Mouse (Mus musculus): ENCODE results near the gene Pdxk. TPM values are rescaled to one million over a fixed set of nuclear protein-coding genes. Genes with fewer than 3 reads are reported as not detected.
A peak's percentile ranks its signal among the peaks of the same experiment; 100 is the strongest.

The Pdxk gene
- polyA plus RNA-seq, 1 experiment, result 77.7 TPM

DNA sequence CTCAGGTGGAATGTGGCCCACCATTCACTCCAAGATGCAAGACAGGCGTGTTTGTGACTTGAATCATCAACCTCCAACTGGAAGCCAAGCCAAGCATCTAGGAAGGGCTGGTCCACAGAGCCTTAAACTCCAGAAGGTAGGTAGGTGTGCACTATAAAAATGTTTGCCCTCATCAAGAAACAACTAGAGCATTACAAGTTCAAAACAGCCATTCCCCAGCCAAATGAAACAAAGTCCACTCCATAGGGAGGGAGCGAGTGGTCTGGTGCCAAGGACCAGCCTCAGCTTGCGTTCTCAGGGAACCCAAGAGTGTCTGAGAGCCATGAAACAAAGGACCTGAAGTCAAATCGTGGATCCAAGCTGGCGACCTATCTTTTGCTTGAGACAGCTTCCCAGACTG is 8.7 kb upstream of the Pdxk start:
- TF ChIP-seq CTCF (IDR thresholded peaks at IDR 0.05; ENCODE audit: extremely low read depth, insufficient read depth, low read length) (no peak), POLR2A (IDR thresholded peaks at IDR 0.05; ENCODE audit: extremely low read depth, insufficient read depth, low read length) (no peak)

DNA sequence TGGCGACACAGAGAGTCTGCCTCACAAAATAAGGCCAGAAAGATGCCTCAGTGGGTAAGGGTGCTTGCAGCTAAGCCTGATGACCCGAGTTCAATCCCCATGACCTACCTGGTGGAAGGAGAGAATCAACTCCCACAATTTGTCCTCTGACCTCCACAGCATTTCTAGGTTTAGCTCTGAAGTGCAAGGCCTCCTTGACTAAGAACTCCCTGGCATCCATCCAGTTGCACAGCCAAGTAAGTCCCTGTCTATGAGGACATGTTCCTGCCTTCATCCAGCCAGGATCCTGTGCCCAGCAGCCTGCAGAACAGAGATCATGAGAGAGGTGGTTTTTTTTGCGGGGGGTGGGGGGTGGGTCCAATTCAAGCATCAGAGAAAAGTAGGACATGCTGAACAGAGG is 7.3 kb upstream of the Pdxk start:
- H3K4me3 ChIP-seq (ENCODE audit: insufficient read depth, low read length), result no peak overlapping the region
- TF ChIP-seq POLR2A (IDR thresholded peaks at IDR 0.05; ENCODE audit: extremely low read depth, insufficient read depth, low read length) (no peak), CTCF (IDR thresholded peaks at IDR 0.05; ENCODE audit: extremely low read depth, insufficient read depth, low read length) (no peak)
- no peak overlapping the region for H3K27ac ChIP-seq (ENCODE audit: insufficient read depth, low read length)
- peaks cover 5% of the 10 kb centered on the region for H3K4me1 ChIP-seq (ENCODE audit: control insufficient read depth, insufficient read depth, low read length)

More for the DNA sequence above, 8.7 kb upstream of the Pdxk start:
- H3K4me3 ChIP-seq (ENCODE audit: insufficient read depth, low read length), result no peak overlapping the region
- H3K27ac ChIP-seq (ENCODE audit: insufficient read depth, low read length), result no peak overlapping the region
- H3K4me1 ChIP-seq (ENCODE audit: control insufficient read depth, insufficient read depth, low read length), result peaks cover 5% of the 10 kb centered on the region

DNA sequence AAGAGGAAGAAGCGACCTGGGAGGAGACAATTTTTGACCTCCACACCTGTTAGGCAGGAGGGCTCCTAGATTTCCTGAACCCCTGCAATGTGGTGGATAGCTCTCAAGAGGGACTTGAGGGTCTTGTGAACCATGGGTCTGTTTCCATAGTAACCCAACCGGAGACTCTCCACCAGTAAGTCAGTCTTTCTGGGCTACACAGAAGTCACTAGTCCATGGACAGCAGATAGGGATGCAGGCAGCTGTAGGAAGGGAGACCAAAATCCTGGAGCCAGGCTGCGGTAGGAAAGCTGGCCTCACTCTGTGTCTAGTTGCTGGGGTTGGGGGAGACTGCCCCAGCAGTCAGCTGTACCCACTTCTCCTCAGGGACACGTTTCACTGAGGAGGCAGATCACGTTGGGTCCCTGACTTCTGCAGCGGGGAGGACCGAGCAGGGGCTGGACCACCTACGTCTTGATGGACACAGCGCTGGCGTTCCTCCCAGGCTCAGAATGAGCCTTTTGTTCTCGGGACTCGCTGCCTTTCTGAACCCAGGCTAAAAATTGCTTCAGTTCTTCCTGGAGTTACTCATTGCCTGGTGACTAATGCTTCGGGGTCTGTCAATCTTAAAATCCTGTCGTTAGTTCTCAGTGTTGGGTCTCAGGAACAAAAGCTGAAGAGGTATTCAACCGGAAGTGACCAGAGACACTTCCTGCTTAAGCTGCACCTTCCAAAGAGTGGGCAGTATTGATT is 6.0 kb upstream of the Pdxk start:
- no peak overlapping the region for H3K4me3 ChIP-seq (ENCODE audit: insufficient read depth, low read length)
- TF ChIP-seq CTCF (IDR thresholded peaks at IDR 0.05; ENCODE audit: extremely low read depth, insufficient read depth, low read length), result no peak
- TF ChIP-seq POLR2A (IDR thresholded peaks at IDR 0.05; ENCODE audit: extremely low read depth, insufficient read depth, low read length), result no peak
- H3K27ac ChIP-seq (ENCODE audit: insufficient read depth, low read length), result peak overlapping the region; percentile 61
- H3K4me1 ChIP-seq (ENCODE audit: control insufficient read depth, insufficient read depth, low read length), result peaks cover 5% of the 10 kb centered on the region

DNA sequence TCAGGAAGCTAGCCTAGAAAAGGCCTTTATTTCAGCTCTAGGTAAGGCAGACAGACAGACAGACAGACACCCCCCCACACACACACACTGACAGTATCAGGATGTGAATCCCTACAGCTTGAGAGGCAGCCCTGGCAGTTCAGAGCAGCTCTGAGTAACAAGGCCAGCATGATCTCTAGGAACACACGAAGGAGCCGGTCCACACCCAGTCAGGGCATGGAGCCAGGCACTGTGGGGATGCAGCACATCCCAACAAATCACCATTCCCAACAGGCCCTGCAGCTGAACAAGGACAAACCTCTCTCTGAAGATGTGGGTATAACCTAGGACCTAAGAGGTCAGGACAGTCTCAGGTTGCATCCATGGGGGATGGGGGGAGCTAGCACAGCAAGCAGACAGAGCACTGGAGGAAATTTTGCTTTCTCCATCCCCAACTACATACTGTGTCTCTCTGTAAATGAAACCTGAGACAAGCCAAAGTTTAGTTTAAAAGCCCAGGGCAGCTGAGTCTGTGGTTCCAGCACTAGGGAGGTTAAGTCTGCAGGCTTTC is 3.1 kb upstream of the Pdxk start:
- Histone ChIP-seq H3K4me3 (ENCODE audit: insufficient read depth, low read length) (no peak overlapping the region), H3K27ac (ENCODE audit: insufficient read depth, low read length) (no peak overlapping the region), H3K4me1 (ENCODE audit: control insufficient read depth, insufficient read depth, low read length) (peaks cover 5% of the 10 kb centered on the region)
- TF ChIP-seq POLR2A (IDR thresholded peaks at IDR 0.05; ENCODE audit: extremely low read depth, insufficient read depth, low read length) (no peak), CTCF (IDR thresholded peaks at IDR 0.05; ENCODE audit: extremely low read depth, insufficient read depth, low read length) (no peak)

DNA sequence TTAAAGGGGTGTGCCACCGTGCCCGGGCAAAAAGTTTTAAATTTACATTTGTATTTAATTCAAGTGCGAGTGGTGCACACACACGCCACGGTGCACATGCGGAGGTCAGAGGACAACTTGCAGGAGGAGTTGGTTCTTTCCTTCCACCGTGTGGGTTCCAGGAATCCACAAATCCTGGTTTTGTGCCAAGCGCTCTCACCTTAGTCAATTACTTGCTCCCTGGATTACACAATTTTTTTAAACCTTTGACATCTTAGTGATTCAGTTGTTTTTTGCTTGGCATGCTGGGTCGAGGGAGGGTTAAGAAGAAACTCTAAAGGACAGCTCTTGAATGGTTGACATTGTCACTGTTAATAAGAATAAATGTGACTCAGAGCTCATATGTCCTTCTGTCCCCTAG is 1.9 kb upstream of the Pdxk start:
- no peak overlapping the region for H3K4me3 ChIP-seq (ENCODE audit: insufficient read depth, low read length)
- H3K4me1 ChIP-seq (ENCODE audit: control insufficient read depth, insufficient read depth, low read length), result peaks cover 7% of the 10 kb centered on the region
- no peak for TF ChIP-seq POLR2A (IDR thresholded peaks at IDR 0.05; ENCODE audit: extremely low read depth, insufficient read depth, low read length)
- TF ChIP-seq CTCF (IDR thresholded peaks at IDR 0.05; ENCODE audit: extremely low read depth, insufficient read depth, low read length), result no peak
- H3K27ac ChIP-seq (ENCODE audit: insufficient read depth, low read length), result no peak overlapping the region

DNA sequence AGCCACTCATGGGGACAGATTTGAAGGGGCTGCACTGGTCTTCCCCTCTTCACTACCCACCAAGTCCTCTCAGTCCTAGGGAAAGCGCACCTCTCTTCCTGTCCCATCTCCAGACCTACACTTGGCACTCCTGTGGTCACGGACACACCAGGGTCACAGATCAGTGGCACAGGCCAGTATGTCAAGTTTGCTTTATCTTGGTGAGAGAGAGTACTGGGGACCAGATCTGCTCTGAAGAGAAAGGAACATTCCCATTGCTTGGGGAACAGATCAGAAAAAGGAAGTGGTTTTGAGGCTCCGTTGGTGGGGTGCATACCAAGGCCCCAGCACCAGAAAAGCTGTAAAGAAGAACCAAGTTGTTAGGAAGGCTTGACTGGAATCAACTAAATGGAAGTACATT is 697 bp upstream of the Pdxk start:
- no peak overlapping the region; the same call in 1 of the 2 replicates for H3K4me3 ChIP-seq (ENCODE audit: insufficient read depth, low read length)
- TF ChIP-seq POLR2A (IDR thresholded peaks at IDR 0.05; ENCODE audit: extremely low read depth, insufficient read depth, low read length), result no peak
- TF ChIP-seq CTCF (IDR thresholded peaks at IDR 0.05; ENCODE audit: extremely low read depth, insufficient read depth, low read length), result no peak
- H3K27ac ChIP-seq (ENCODE audit: insufficient read depth, low read length), result peak overlapping the region; percentile 8; the same call in 1 of the 2 replicates
- H3K4me1 ChIP-seq (ENCODE audit: control insufficient read depth, insufficient read depth, low read length), result peaks cover 5% of the 10 kb centered on the region; the same call in 1 of the 2 replicates

DNA sequence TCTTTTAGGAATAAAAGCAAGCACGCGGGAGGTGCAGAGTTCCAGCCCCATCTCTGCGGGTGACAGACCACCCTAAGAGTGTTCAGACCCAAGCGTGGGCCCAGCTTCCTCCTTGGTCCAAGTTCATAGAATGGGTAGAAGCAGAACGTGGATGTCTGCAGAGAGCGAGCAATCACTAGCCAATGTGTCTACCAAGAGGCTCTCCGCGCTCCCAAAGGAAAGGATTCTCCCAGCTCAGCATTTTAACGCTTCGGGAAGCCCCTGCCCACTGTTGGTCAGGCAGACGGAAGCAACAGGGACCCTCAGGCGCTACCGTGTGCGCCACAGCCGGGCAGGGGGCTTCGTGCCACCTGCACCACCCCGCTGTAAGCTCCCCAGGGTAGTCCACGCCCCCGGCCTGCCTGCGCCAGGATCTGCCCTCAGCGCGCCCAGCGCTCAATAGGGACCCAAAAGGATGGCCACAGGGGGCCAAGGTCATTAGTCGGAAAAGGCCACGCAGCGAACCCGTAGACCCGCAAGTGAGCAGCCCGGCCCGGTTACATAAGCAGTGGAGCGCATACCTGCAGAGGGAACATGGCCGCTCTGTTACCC is 479 bp downstream of the Pdxk start:
- peaks cover 5% of the 10 kb centered on the region; the same call in 1 of the 2 replicates for H3K4me1 ChIP-seq (ENCODE audit: control insufficient read depth, insufficient read depth, low read length)
- peak overlapping the region; percentile 84 for H3K27ac ChIP-seq (ENCODE audit: insufficient read depth, low read length)
- TF ChIP-seq POLR2A (IDR thresholded peaks at IDR 0.05; ENCODE audit: extremely low read depth, insufficient read depth, low read length), result no peak
- no peak for TF ChIP-seq CTCF (IDR thresholded peaks at IDR 0.05; ENCODE audit: extremely low read depth, insufficient read depth, low read length)
- peak overlapping the region; percentile 87 for H3K4me3 ChIP-seq (ENCODE audit: insufficient read depth, low read length)

DNA sequence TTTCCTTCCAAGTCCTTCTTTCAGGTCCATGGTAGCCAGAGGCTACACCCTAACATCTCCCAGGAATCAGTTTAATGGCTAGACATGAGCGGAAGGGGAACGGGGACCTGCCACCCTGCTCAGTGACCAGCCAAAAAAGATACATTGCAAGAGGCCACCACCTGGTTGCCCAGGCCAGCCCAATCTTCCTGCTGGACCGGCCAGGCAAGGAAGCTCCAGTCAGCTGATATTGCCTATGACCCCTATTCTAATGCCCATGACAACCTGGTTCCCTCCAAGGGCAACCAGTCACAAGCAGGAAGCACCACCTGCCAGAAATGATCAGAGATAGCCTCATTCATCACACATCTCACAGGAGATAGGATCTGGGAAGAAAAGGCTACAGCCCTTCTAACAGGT is 1.0 kb downstream of the Pdxk start:
- TF ChIP-seq CTCF (IDR thresholded peaks at IDR 0.05; ENCODE audit: extremely low read depth, insufficient read depth, low read length), result no peak
- TF ChIP-seq POLR2A (IDR thresholded peaks at IDR 0.05; ENCODE audit: extremely low read depth, insufficient read depth, low read length), result no peak
- Histone ChIP-seq H3K4me1 (ENCODE audit: control insufficient read depth, insufficient read depth, low read length) (peaks cover 8% of the 10 kb centered on the region; the same call in 1 of the 2 replicates), H3K27ac (ENCODE audit: insufficient read depth, low read length) (peak overlapping the region; percentile 84; the same call in 1 of the 2 replicates), H3K4me3 (ENCODE audit: insufficient read depth, low read length) (peak overlapping the region; percentile 87)

DNA sequence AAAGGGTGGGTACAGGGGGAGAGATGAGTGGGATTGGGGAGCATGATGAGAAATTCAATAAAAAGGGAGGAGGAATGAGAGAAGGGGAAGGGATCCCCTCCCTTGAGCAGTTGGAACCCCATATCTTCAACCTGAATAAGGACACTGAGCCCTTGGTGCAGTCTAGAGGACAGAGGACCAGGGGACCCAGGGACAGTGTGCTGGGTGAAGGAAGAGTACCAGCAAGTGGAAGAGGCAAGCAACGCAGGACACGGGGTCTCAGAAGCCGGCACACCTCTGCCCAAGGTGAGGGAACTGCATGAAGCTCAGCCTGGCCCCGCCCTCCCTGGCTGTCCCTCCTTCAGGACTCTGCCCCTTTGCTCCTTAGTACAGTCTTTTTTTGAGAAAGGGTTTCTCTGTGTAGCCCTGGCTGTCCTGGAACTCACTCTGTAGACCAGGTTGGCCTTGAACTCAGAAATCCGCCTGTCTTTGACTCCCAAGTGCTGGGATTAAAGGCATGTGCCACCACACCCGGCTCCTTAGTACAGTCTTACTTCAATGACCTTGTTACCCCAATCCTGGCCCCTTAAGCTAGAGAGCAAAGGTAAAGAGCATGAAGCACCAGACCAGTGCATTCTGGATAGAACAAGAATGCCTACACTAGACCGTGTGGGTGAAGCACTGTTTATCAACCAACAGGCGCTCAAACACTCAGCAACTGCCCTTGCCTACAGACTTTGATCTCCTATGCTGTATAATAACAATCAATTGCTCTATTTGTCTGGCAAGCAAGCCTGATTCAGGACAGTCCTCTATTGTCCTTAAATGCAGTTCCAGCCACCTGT is 1.6 kb downstream of the Pdxk start:
- 0 out of 2 replicates have a peak overlapping the region, but pooled peaks have one; percentile 20 for H3K27ac ChIP-seq (ENCODE audit: insufficient read depth, low read length)
- TF ChIP-seq POLR2A (IDR thresholded peaks at IDR 0.05; ENCODE audit: extremely low read depth, insufficient read depth, low read length), result no peak
- no peak for TF ChIP-seq CTCF (IDR thresholded peaks at IDR 0.05; ENCODE audit: extremely low read depth, insufficient read depth, low read length)
- peaks cover 13% of the 10 kb centered on the region for H3K4me1 ChIP-seq (ENCODE audit: control insufficient read depth, insufficient read depth, low read length)
- peak overlapping the region; percentile 87 for H3K4me3 ChIP-seq (ENCODE audit: insufficient read depth, low read length)
